Mouse (Mus musculus): ENCODE measurements at regions not wholly inside any gene's neighbourhood (a gene's known extent, or its start where the extent isn't known, plus 50 kb on each side); places are given as distances from the start of the nearest gene placed in this dataset.
"Not testable (repeated sequence)": the region's sequence is repeated elsewhere in the genome, so short reads cannot be mapped to it uniquely, and the experiment has no call there.

DNA sequence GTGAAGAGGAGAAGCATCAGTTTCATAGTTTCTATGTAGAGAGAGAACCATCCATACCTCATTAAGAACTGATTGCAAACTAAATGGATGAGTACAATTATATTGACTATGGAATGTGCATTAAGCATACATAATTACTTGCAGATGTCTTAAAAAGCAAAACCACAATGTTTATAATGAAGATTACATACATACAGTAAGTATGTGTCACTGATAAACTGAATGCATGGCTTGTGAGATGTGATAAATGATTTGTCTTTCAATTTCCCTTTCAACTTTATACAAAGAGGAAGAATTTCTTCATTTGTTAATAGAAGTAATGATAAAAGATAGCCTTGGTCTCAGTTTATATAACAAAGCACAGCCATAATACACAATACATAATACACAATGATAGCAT lies 1939.3 kb downstream of the 9330182O14Rik start:
- no peak for DNase-seq (ENCODE audit: low spot score in 2 of 2)

DNA sequence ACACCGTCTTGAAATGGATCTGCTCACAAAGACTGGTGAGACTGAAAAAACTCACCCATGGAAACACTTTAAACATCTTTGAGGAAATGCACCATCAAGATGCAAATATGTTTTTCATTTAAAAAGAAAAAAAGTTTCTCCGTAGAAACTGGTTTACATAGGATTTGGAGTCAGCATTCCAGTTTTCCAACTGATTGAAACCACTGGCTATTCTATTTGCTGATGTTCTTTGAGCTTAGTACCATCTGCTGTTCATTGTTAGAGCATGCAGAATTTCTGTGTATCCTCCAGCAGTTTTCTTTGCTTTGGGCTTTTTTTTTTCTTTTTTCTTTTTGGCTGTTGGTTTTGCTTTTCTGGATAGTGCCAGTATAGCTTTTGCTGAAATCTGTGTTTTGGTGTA lies 1948.3 kb downstream of the 9330182O14Rik start:
- DNase-seq (ENCODE audit: low spot score in 2 of 2): no peak

DNA sequence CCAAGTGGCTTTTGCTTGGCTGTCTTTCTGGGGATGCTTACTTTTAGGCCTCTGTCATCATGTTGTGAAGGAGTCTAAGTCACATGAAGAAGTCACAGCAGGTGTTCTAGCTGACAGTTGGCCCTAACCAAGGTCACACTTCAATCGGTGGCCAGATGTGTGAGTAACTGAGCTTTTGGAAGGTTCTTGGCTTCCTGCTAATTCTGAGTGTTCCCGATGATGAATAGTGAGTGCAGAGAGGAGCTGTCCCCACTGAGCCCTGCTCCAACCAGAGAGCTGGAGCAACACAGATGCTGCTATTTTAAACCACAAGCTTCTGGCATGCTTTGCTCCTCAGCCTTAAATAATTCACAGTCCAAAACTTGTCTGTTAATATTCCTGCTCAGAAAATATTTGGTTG lies 1966.6 kb downstream of the 9330182O14Rik start:
- DNase-seq (ENCODE audit: low spot score in 2 of 2): peak; percentile 46 to 52

DNA sequence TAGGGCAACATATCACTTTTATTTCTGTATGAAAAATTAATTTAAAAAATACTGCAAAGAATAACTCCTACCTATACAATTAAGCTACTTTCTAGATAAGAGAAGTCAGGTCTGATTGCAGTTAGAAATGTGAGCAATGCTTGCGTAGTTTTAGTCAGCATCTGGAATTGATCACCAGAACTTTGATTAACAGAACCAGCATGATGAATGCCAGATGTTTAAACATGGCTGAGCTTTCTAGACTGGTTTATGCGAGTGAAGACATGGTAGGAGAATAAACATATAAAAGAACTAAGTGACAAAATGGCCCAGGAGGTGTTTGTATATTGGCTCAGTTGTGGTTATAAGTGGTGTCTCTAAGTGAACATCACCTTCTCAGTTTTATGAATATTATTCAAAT lies 1970.7 kb downstream of the 9330182O14Rik start:
- DNase-seq (ENCODE audit: low spot score in 2 of 2): no peak

DNA sequence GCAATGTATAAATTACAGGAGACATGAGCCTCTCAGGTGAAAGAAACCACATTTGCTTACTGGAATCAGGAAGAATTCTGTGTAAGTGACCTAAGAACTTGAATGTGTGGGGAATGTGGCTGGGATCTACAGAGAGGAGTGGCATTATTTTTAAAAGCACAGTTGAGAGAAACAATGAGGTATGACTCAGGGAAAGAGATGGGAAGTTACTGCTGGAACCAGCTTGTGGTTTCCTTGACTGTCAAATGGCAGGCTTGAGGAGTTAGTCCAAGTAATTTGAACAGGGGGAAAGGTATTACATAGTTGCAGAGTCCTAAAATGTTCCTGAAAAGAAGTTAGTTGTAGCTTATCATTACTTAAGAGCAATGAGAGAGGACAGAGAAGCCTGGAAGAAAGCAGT lies 1972.9 kb downstream of the 9330182O14Rik start:
- DNase-seq (ENCODE audit: low spot score in 2 of 2): no peak

DNA sequence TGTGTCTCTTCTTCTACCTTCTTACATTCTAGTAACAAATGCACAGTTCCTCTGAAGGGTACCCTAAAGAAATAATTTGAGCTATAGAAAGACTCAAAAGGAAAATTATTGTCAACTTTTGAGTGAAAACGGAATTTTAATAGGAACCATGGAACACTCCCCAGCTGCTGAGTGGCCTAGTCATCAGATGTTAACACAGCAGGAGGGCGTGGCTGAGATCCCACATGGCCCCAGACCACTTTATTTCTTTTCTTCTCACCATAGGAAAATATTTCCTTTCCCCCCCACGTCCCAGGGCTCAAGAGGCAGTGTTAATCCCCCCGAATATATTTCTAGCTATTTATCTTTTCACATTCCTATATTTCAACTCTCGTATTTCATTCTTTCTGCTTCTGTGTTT lies 1977.6 kb downstream of the 9330182O14Rik start:
- DNase-seq (ENCODE audit: low spot score in 2 of 2): no peak

DNA sequence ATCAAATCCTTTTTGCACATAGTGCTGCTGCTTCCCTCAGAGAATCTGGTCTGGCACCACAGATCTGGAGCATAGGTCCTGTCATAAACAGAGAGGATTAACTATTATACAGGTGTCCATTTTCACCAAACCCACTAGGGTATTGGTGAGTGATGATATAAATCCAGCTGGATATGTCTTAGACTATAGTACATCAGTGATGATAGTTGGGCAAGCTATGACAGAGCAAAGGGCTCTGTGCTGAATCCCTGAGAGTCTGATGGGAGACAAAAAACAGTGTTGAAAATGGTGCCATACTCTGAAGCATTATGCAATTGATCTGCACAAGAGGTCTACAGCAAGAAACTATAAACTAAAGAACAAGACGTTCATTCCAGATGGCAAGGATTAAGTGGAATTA lies 1993.3 kb downstream of the 9330182O14Rik start:
- no peak for DNase-seq (ENCODE audit: low spot score in 2 of 2)

DNA sequence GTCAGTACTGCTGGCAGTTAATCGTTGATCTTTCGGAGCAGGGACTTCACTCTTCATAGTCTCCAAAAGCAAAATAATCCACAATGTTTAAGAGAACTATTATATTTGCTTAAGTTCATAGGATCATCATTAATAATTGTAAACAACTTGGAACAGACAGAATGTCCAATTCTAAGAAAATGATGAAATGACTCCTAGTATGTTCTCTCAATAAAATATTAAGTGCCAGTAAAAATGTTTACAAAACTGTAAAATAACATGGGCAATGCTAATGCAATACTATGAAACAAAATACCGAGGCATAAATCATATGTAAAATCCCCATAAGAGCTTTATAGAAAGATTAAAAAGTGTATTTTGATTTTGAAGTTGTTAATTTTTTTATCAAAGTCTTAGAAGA lies 1994.8 kb downstream of the 9330182O14Rik start:
- no peak for DNase-seq (ENCODE audit: low spot score in 2 of 2)

DNA sequence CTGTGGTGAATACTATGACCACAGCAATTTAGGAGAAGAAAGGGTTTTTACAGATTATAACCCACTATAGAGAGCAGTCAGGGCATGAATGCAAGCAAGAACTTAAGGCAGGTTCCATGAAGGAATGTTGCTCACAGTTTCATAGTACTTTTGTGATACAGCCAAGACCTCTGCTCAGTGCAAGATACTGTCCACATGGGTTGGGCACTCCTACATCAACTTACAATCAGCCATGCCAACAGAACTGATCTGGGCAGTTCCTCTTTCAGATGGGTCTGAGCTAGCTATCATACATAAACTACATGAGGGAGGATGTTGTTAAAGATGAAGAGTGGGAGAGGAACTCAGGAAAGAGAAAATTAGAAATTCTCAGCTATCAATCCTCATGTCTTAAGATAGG lies 2032.4 kb downstream of the 9330182O14Rik start:
- DNase-seq (ENCODE audit: low spot score in 2 of 2): no peak

DNA sequence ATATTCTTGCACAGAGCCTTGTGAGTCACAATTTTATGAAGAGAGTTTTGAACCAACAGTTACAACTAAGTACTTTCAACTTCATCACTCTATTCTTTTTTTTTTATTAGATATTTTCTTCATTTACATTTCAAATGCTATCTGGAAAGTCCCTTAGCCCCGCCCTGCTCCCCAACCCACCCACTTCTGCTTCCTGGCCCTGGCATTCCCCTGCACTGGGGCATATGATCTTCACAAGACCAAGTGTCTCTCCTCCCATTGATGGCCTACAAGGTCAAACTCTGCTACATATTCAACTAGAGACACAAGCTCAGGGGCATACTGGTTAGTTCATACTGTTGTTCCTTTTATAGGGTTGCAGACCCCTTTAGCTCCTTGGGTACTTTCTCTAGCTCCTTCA lies 2043.6 kb downstream of the 9330182O14Rik start:
- DNase-seq (ENCODE audit: low spot score in 2 of 2): not testable (repeated sequence)

DNA sequence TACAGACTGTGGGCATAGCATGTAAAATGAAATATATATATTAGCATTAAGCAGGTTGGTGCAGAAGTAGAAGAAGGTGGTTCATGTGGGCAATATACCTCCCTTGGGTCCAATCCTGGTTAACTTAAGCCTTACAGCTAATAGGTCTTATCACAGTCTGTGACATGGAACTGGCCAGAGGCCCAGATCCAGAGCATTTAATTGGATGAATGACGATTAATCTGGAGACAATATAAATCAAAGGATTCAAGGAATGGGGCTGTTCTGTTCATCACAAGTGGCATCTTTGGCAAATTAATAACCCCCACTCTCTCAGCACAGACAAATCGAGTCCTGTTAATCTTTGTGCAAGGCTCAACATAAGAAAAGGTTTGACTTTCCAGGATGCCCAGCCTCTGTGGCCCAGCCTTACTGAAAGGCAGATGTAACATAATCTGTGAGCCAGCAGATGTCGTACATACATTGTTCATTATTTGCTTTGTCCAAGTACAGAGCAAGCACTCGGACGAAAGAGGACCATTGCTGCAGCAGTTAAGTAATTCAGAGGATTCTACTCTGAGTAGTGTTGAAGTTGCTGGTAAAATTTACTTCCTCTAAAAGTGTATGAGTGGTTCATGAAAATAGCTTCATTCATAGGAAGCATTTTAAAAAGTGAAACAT lies 2073.2 kb downstream of the 9330182O14Rik start:
- no peak for DNase-seq (ENCODE audit: low spot score in 2 of 2)

DNA sequence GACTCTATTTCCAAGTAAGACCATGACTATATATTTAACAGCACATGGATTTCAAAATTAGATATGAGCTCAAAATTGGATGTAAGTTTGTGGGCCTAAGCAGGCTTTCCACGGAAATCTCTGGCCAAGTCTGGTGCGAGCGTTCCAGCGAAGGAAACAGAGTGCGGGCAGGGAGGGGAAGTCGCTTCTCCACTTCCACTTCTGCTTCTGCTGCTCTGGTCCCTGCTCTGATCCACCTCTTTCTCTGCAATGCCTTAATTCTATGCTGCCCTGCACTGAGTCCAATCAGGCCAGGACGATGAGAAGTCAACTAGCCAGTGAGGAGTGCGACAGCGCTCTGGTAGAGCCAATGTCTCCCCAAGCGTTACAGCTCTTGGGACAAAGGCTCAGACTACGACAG lies 2085.3 kb downstream of the 9330182O14Rik start:
- no peak for DNase-seq (ENCODE audit: low spot score in 2 of 2)

DNA sequence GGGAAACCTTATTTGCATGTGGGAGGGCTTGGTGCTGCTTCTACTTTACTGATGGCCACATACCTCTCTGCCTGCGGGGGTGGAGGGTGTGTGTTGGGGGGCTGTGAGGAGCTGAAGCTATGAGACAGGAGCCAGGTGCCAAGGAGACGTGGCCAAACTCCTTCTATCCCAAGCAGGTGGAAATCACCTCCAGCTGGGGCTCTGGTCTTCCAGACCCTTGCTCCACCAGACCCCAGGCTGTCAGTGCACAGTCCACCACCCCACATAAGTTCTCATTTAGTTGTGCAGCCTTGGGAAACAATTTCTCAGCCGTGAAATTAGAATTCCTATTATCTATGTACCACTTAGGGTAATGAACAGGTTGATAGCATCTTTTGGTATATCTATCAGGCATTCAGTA lies 2085.8 kb downstream of the 9330182O14Rik start:
- DNase-seq (ENCODE audit: low spot score in 2 of 2): no peak

DNA sequence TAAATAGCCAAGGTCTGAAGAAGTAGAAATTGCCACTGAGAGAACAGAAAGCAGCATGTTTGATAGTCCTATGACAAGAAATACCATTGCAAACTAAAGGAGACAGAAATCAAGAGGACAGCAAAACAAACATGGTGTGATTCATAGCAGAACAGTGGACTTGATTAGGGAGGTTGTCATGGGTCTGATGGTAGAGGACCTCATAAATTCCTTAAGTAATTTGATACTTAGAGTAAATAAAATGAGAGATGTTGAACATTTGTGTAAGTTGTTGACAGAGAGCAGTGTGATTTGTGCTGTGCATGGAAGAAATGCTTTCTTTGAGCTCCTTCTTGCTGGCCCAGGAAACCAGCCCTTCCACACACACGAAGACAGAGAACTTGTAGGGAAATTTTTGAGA lies 2090.8 kb downstream of the 9330182O14Rik start:
- DNase-seq (ENCODE audit: low spot score in 2 of 2): no peak

DNA sequence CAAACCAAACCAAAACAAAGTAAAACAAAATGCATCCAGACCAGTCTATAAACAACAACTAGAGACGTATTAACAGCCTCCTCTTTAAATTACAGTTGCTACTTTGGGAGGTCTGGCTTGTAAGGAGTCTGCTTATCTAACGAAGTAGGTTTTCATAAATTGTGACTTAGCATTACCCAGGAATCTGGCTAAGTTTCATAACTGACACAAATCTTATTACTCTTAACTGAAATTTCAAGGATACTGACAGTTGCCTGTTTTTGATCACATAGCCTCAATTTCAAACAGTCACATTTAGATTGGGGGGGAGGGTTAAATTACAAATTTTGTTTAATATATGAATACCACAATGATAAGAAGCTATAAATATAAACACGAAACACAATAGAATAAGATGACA lies 2097.5 kb downstream of the 9330182O14Rik start:
- no peak for DNase-seq (ENCODE audit: low spot score in 2 of 2)

DNA sequence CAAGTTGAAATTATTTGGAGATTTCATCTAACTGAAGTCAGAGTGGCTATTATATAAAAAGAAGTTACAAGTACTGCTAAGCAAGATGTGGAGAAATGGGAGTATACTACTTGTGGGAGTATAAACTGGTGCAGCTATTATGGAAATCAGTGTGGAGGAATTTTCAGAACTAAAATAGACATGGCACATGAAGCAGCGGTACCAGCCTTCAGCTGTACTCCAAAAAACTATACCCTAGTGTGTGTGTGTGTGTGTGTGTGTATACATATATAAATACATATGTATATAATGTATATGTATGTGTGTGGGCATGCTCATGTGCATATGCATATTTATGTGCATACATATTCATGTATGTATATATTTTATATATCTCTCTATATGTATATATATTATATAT lies 2112.6 kb downstream of the 9330182O14Rik start:
- DNase-seq (ENCODE audit: low spot score in 2 of 2): no peak

DNA sequence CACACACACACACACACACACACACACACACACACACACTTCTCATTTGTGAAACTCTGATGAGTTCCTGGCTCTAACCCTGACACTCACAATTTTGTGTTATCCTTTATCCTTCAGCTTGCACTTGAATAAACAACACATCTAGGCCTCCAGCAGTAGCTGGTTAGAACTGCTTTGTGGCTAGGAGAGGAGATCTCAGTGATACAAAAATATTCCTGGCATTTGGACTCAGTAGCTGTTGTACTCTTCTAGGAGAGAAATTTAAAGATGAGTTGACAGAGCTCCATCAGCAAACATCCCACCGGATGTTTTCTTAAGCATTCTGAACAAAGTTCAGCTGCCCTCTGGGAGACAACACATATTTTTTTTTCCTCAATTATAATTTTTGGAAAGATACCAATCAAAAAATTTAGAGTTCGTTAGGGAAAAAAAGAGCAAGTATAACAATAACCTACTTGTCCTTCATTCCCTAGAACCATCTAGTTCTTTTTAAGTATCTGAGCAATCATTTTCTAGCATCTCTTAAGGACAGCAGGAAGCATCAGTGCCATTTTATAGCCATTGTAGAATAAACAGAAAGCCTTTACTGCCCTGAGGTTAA lies 2118.7 kb downstream of the 9330182O14Rik start:
- DNase-seq (ENCODE audit: low spot score in 2 of 2): no peak

DNA sequence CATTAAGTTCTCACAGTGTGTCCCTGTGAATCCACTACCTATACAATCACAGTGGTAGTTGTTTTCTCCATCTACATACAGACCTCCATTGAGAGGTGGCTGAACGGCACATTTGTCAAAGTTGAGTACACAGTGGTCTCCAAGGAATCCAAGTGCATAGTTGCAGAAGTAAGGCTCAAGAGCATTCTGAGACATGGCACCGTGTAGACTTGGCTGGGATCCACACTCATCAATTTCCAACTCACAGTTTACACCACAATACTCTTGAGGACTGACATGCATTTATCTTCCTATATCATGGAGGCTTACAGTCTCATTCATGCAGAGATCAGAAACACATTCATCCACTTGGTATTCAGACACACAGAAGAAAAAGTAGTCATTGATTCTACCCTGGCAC lies 2122.2 kb downstream of the 9330182O14Rik start:
- no peak for DNase-seq (ENCODE audit: low spot score in 2 of 2)

DNA sequence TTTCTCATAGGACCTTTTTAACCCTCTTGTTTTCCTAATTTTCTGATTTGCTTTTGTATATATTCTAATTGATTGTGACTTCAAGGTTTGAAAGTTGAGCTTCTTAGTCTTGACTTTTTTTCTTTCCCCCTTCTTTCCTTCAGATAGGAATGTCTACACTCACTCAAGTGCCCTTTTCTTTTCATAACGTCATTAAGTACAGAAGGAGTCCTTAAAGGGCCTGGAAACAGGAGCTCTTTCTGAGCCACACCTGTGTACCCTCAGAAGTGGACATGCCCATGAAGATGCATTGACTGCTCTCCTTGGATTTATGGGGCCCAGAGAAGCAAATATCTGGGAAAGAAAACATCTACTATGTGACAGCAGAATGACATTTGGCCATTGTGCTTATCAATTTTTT lies 2141.0 kb downstream of the 9330182O14Rik start:
- no peak for DNase-seq (ENCODE audit: low spot score in 2 of 2)

DNA sequence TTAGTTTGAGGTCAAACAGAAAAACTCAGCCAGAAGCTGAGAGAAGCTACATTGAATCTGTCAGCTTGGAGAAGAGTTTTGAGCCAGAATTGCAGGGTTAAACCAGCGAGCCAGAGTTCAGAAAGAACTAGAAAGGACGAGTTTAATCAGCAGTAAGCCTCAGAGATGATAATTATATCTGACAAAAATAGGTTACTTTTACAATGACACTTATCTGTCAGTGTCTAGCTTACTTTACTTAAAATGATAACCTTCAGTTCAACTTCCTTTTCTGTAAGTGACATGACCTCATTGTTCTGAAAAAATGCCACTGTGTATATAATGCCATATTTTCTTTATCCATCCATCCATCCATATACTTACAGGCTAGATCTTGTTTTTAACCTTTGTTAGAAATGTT lies 2143.1 kb downstream of the 9330182O14Rik start:
- DNase-seq (ENCODE audit: low spot score in 2 of 2): no peak

DNA sequence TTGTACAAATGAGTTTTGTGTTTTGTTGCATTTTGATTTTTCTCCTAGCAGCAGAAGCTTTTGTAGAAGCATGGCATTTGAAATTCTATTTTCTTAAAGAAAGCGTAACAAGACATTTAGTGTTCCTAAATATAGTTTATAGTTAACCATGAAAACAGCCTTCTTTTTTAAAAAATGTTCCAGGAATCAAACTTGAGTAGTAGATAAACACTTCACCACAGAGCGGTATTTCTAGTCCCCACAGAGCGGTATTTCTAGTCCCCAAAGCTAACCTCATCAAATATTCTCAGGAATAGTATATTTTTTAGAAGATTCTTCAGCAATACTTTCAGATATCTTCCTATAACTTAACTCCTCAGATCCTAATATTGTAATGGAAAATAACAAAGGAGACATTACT lies 2146.6 kb downstream of the 9330182O14Rik start:
- no peak for DNase-seq (ENCODE audit: low spot score in 2 of 2)

DNA sequence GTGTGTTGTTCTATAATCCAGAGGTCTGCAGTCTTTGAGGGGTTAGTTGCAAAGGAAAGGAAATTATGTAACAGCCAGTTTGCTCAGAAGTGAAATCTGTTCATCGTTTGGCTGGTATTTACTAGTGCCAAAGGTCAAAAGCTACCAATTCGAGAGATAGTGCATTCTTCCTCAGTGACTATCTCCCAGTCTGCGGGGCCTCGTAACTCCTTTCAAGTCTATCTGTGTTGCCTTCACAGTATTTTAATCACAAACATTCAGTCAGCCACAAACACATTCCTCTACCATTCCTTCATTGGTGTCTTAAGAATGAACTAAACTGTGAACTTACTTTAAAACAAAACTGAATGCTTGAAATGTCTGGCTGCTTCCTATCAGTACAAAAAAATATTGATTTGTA lies 2162.2 kb downstream of the 9330182O14Rik start:
- no peak for DNase-seq (ENCODE audit: low spot score in 2 of 2)

DNA sequence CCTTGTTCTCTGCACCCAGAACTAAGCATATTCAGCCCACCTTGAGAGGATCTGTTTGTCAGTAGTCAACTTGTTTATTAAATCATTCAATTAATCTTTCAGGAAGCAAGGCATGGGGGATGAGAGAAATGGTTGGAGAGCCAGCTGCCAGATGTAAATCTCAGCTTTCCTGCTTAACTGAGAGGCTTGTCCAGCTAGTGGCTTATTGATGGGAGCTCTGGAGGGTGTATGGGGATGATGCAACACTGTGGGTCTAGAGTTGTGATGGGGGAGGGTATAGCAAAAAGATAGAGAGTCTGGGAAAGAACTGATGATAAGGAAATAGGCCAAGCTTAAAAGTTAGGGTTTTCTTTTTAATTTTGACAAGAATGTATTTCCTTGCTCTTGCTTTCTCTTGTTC lies 2163.3 kb downstream of the 9330182O14Rik start:
- DNase-seq (ENCODE audit: low spot score in 2 of 2): no peak

DNA sequence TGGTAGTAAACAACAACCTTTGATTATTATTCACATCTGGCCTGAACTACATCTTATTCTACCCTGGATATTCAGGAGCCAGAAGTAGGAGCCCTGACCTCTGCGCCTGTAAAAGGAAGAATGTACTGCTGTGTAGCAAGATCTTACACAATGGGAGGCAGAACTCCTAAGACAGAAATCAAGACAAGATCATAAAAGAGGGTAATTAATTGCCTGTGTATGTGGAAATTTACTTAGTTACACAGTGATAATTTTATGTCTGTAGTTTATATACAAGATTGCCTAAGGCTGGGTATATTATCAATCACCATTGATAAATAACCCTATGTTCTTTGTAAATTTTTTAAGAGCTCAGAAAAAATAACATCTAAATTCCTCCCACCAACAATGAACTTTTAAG lies 2167.8 kb downstream of the 9330182O14Rik start:
- no peak for DNase-seq (ENCODE audit: low spot score in 2 of 2)
